Mouse (Mus musculus): ENCODE measurements around the gene Ap5b1. TPM values are rescaled to one million over a fixed set of nuclear protein-coding genes. Genes with fewer than 3 reads are reported as not detected.

Ap5b1 gene
- polyA plus RNA-seq, 1 experiment from 2014 or later, result 10.3 TPM

- H3K4me1 ChIP-seq (ENCODE audit: control insufficient read depth, insufficient read depth, low read length), result peaks cover 5% of the 10 kb centered on the region; the same call in 1 of the 2 replicates
- H3K4me2 ChIP-seq (ENCODE audit: low read depth, low read length), result no peak overlapping the region
- no peak overlapping the region for H3K4me3 ChIP-seq (ENCODE audit: low read length)
- no peaks in the 10 kb centered on the region for H3K9me3 ChIP-seq (ENCODE audit: control insufficient read depth, low read length)
- no peak overlapping the region for H3K27ac ChIP-seq (ENCODE audit: low read length)
- no peak overlapping the region for H3K9ac ChIP-seq (ENCODE audit: low read depth, low read length)
- H3K36me3 ChIP-seq (ENCODE audit: control insufficient read depth, insufficient read depth, low read length), result no peaks in the 10 kb centered on the region
- no peaks in the 10 kb centered on the region for H3K27me3 ChIP-seq (replicated peaks; ENCODE audit: control insufficient read depth, insufficient read depth, low read length)
- no peak for ATAC-seq
- 50% methylated on average over 2 of the region's 2 CpGs for WGBS
Observed at GRCm38 (mm10) chr19:5614953-5615352, 47.1 kb downstream of the Ap5b1 start.

GRCm38 (mm10) chr19:5620007-5620406 lies 52.2 kb downstream of the Ap5b1 start:
- no peaks in the 10 kb centered on the region for H3K36me3 ChIP-seq (ENCODE audit: control insufficient read depth, insufficient read depth, low read length)
- no peak for ATAC-seq
- no peak overlapping the region for H3K4me2 ChIP-seq (ENCODE audit: low read depth, low read length)
- no peak overlapping the region for H3K4me3 ChIP-seq (ENCODE audit: low read length)
- H3K9me3 ChIP-seq (ENCODE audit: control insufficient read depth, low read length), result no peaks in the 10 kb centered on the region
- H3K9ac ChIP-seq (ENCODE audit: low read depth, low read length), result no peak overlapping the region
- H3K4me1 ChIP-seq (ENCODE audit: control insufficient read depth, insufficient read depth, low read length), result no peaks in the 10 kb centered on the region
- H3K27ac ChIP-seq (ENCODE audit: low read length), result no peak overlapping the region
- H3K27me3 ChIP-seq (replicated peaks; ENCODE audit: control insufficient read depth, insufficient read depth, low read length), result no peaks in the 10 kb centered on the region
- 82% methylated on average over 4 of the region's 4 CpGs for WGBS

Other genes with a start within 250 kb of the Ap5b1 start
- gene Catsper1, start 232.3 kb upstream of the Ap5b1 start, polyA plus RNA-seq (2015; fragmentation: Nextera tagmentation; extraction: Ambion mirVana), result not detected in 2 replicates
- gene Cst6, start 218.5 kb upstream of the Ap5b1 start, polyA plus RNA-seq (2015; fragmentation: Nextera tagmentation; extraction: Ambion mirVana), result 33.1 and 50.6 TPM in 2 replicates
- gene Eif1ad, start 201.3 kb upstream of the Ap5b1 start, polyA plus RNA-seq (2015; fragmentation: Nextera tagmentation; extraction: Ambion mirVana), result 60.1 and 62.7 TPM in 2 replicates
- 421 and 489 TPM in 2 replicates for gene Banf1, start 200.9 kb upstream of the Ap5b1 start, polyA plus RNA-seq (2015; fragmentation: Nextera tagmentation; extraction: Ambion mirVana)
- 60.2 and 65.6 TPM in 2 replicates for gene Sart1, start 179.3 kb upstream of the Ap5b1 start, polyA plus RNA-seq (2015; fragmentation: Nextera tagmentation; extraction: Ambion mirVana)
- gene Tsga10ip, start 165.5 kb upstream of the Ap5b1 start, polyA plus RNA-seq (2015; fragmentation: Nextera tagmentation; extraction: Ambion mirVana), result 5.9 and 6.3 TPM in 2 replicates
- 175 and 180 TPM in 2 replicates for gene Drap1, start 143.0 kb upstream of the Ap5b1 start, polyA plus RNA-seq (2015; fragmentation: Nextera tagmentation; extraction: Ambion mirVana)
- gene AI837181, start 142.9 kb upstream of the Ap5b1 start, polyA plus RNA-seq (2015; fragmentation: Nextera tagmentation; extraction: Ambion mirVana), result 10.2 and 16.8 TPM in 2 replicates
- not detected in 2 replicates for gene Fosl1, start 120.5 kb upstream of the Ap5b1 start, polyA plus RNA-seq (2015; fragmentation: Nextera tagmentation; extraction: Ambion mirVana)
- gene Ccdc85b, start 110.1 kb upstream of the Ap5b1 start, polyA plus RNA-seq (2015; fragmentation: Nextera tagmentation; extraction: Ambion mirVana), result 5.0 and 5.4 TPM in 2 replicates
- gene Fibp, start 107.4 kb upstream of the Ap5b1 start, polyA plus RNA-seq (2015; fragmentation: Nextera tagmentation; extraction: Ambion mirVana), result 102 and 106 TPM in 2 replicates
- 1.7 and 2.8 TPM in 2 replicates for gene Ctsw, start 99.5 kb upstream of the Ap5b1 start, polyA plus RNA-seq (2015; fragmentation: Nextera tagmentation; extraction: Ambion mirVana)
- 106 and 112 TPM in 2 replicates for gene Efemp2, start 94.1 kb upstream of the Ap5b1 start, polyA plus RNA-seq (2015; fragmentation: Nextera tagmentation; extraction: Ambion mirVana)
- gene Mus81, start 79.6 kb upstream of the Ap5b1 start, polyA plus RNA-seq (2015; fragmentation: Nextera tagmentation; extraction: Ambion mirVana), result 32.7 and 36.5 TPM in 2 replicates
- gene Cfl1, start 77.6 kb upstream of the Ap5b1 start, polyA plus RNA-seq (2015; fragmentation: Nextera tagmentation; extraction: Ambion mirVana), result 2,274 and 2,378 TPM in 2 replicates
- not detected in 2 replicates for gene 1700020D05Rik, start 64.2 kb upstream of the Ap5b1 start, polyA plus RNA-seq (2015; fragmentation: Nextera tagmentation; extraction: Ambion mirVana)
- 6.9 and 7.4 TPM in 2 replicates for gene Snx32, start 57.5 kb upstream of the Ap5b1 start, polyA plus RNA-seq (2015; fragmentation: Nextera tagmentation; extraction: Ambion mirVana)
- 24.4 and 25.6 TPM in 2 replicates for gene Ovol1, start 7.4 kb upstream of the Ap5b1 start, polyA plus RNA-seq (2015; fragmentation: Nextera tagmentation; extraction: Ambion mirVana)
- 111 and 131 TPM in 2 replicates for gene Rnaseh2c, start 33.8 kb downstream of the Ap5b1 start, polyA plus RNA-seq (2015; fragmentation: Nextera tagmentation; extraction: Ambion mirVana)
- 40.2 and 40.9 TPM in 2 replicates for gene Kat5, start 42.2 kb downstream of the Ap5b1 start, polyA plus RNA-seq (2015; fragmentation: Nextera tagmentation; extraction: Ambion mirVana)
- gene Rela, start 69.5 kb downstream of the Ap5b1 start, polyA plus RNA-seq (2015; fragmentation: Nextera tagmentation; extraction: Ambion mirVana), result 43.2 and 43.9 TPM in 2 replicates
- 15.8 and 20.8 TPM in 2 replicates for gene Sipa1, start 95.7 kb downstream of the Ap5b1 start, polyA plus RNA-seq (2015; fragmentation: Nextera tagmentation; extraction: Ambion mirVana)
- 28.7 and 33.7 TPM in 2 replicates for gene Map3k11, start 120.7 kb downstream of the Ap5b1 start, polyA plus RNA-seq (2015; fragmentation: Nextera tagmentation; extraction: Ambion mirVana)
- 15.1 and 16.8 TPM in 2 replicates for gene Pcnx3, start 120.9 kb downstream of the Ap5b1 start, polyA plus RNA-seq (2015; fragmentation: Nextera tagmentation; extraction: Ambion mirVana)
- gene Kcnk7, start 136.3 kb downstream of the Ap5b1 start, polyA plus RNA-seq (2015; fragmentation: Nextera tagmentation; extraction: Ambion mirVana), result 0.13 and 0.34 TPM in 2 replicates
- gene Ehbp1l1, start 158.3 kb downstream of the Ap5b1 start, polyA plus RNA-seq (2015; fragmentation: Nextera tagmentation; extraction: Ambion mirVana), result 48.6 and 49.7 TPM in 2 replicates
- gene Fam89b, start 161.6 kb downstream of the Ap5b1 start, polyA plus RNA-seq (2015; fragmentation: Nextera tagmentation; extraction: Ambion mirVana), result 56.6 and 57.8 TPM in 2 replicates
- gene Ltbp3, start 172.9 kb downstream of the Ap5b1 start, polyA plus RNA-seq (2015; fragmentation: Nextera tagmentation; extraction: Ambion mirVana), result 14.0 and 20.8 TPM in 2 replicates
- gene Scyl1, start 203.4 kb downstream of the Ap5b1 start, polyA plus RNA-seq (2015; fragmentation: Nextera tagmentation; extraction: Ambion mirVana), result 58.9 and 64.3 TPM in 2 replicates

All from intestine, embryonic 16.5 days (tissue).